In genomic region chr19:29101591-29101990, GRCm38 (mm10) we compare ENCODE assay signal across 8 mouse cellular contexts. TPM values are rescaled to one million over a fixed set of nuclear protein-coding genes. Genes with fewer than 3 reads are reported as not detected.
A peak's percentile ranks its signal among the peaks of the same experiment; 100 is the strongest.
DNase-seq lines count a peak whose midpoint lies in the region; ATAC-seq and TF ChIP-seq lines count a peak whose summit lies in the region.

No protein-coding gene starts in this region.

- 0% methylated on average over 27 of the region's 27 CpGs for WGBS in heart, embryonic 13.5 days
- 0% methylated on average over 27 of the region's 27 CpGs for WGBS in hindbrain, postnatal 0 days
- WGBS in midbrain, embryonic 15.5 days = under 1% methylated on average over 27 of the region's 27 CpGs

- H3K27me3 ChIP-seq in heart, embryonic 13.5 days (replicated peaks) = no peaks in the 10 kb centered on the region; the same call in 1 of the 2 replicates
- no peaks in the 10 kb centered on the region for H3K27me3 ChIP-seq in hindbrain, postnatal 0 days (ENCODE audit: insufficient read depth, low read length)
- no peaks in the 10 kb centered on the region for H3K27me3 ChIP-seq in midbrain, embryonic 15.5 days (replicated peaks)

- DNase-seq in heart, postnatal 10 days = no peak
- DNase-seq in 416B (ENCODE audit: low read depth) = peak; percentile 39
- peak; percentile 27 for DNase-seq in c-Kit-positive CD71-positive TER-119-negative erythroid progenitor cells, embryonic 14.5 days (ENCODE audit: low read depth)
- DNase-seq in hindbrain, postnatal 0 days (ENCODE audit: low spot score) = peak; percentile 57
- no peak for DNase-seq in thymus, postnatal 36 days
- DNase-seq in retina, embryonic 14.5 days (ENCODE audit: low spot score) = no peak

- peak; percentile 38; the same call in 1 of the 2 replicates for TF ChIP-seq CTCF in hindbrain, postnatal 0 days (IDR thresholded peaks at IDR 0.05; ENCODE audit: low read depth)

- peak overlapping the region; percentile 73 for H3K4me2 ChIP-seq in heart, embryonic 13.5 days
- peak overlapping the region; percentile 86 for H3K4me2 ChIP-seq in hindbrain, postnatal 0 days (ENCODE audit: low read depth, low read length)
- H3K4me2 ChIP-seq in midbrain, embryonic 15.5 days = peak overlapping the region; percentile 82

- ATAC-seq in heart, embryonic 13.5 days (ENCODE audit: extremely low read depth, insufficient number of reproducible peaks, low FRiP score, low TSS enrichment) = no peak
- no peak for ATAC-seq in hindbrain, postnatal 0 days
- peak; percentile 54 for ATAC-seq in midbrain, embryonic 15.5 days (replicated peaks)

- peak overlapping the region; percentile 29; the same call in 1 of the 2 replicates for H3K27ac ChIP-seq in heart, embryonic 13.5 days (replicated peaks)
- H3K27ac ChIP-seq in hindbrain, postnatal 0 days = peak overlapping the region; percentile 48; the same call in 1 of the 2 replicates
- peak overlapping the region; percentile 42; the same call in 1 of the 2 replicates for H3K27ac ChIP-seq in midbrain, embryonic 15.5 days

- peaks cover 17% of the 10 kb centered on the region for H3K4me1 ChIP-seq in heart, embryonic 13.5 days
- 0 out of 2 replicates have a peak, but pooled peaks cover 3% of the 10 kb centered on the region for H3K4me1 ChIP-seq in hindbrain, postnatal 0 days (ENCODE audit: insufficient read depth, low read length)
- H3K4me1 ChIP-seq in midbrain, embryonic 15.5 days = peaks cover 11% of the 10 kb centered on the region

- H3K9ac ChIP-seq in heart, embryonic 13.5 days = peak overlapping the region; percentile 85
- H3K9ac ChIP-seq in hindbrain, postnatal 0 days (replicated peaks; ENCODE audit: low read length) = peak overlapping the region; percentile 76
- H3K9ac ChIP-seq in midbrain, embryonic 15.5 days = peak overlapping the region; percentile 65

- H3K36me3 ChIP-seq in heart, embryonic 13.5 days = no peaks in the 10 kb centered on the region
- no peaks in the 10 kb centered on the region for H3K36me3 ChIP-seq in hindbrain, postnatal 0 days (ENCODE audit: insufficient read depth, low read length)
- H3K36me3 ChIP-seq in midbrain, embryonic 15.5 days (replicated peaks) = no peaks in the 10 kb centered on the region

- intact Hi-C loops in heart, postnatal 10 days (cut with DNase I) = loop anchor here (2.0 kb wide), 1 partner anchor 151 kb away; no protein-coding TSS in a partner anchor

- H3K4me3 ChIP-seq in heart, embryonic 13.5 days = peak overlapping the region; percentile 81
- H3K4me3 ChIP-seq in hindbrain, postnatal 0 days (ENCODE audit: low read length) = peak overlapping the region; percentile 93
- H3K4me3 ChIP-seq in midbrain, embryonic 15.5 days = peak overlapping the region; percentile 90

- H3K9me3 ChIP-seq in heart, embryonic 13.5 days = no peaks in the 10 kb centered on the region
- H3K9me3 ChIP-seq in hindbrain, postnatal 0 days (ENCODE audit: low read length) = no peaks in the 10 kb centered on the region
- no peaks in the 10 kb centered on the region for H3K9me3 ChIP-seq in midbrain, embryonic 15.5 days

RNA-seq across cellular contexts. Expression of gene Rcl1, which starts 0.4 kb away (rescaled TPM):
- polyA plus RNA-seq in heart, embryonic 13.5 days (2015; fragmentation: Nextera tagmentation; extraction: Ambion mirVana) = 22.0 and 23.5 TPM in 2 replicates
- 1 to 10 TPM; 6.5 to 8.2 TPM for total RNA-seq in heart, postnatal 10 days (2021)
- total RNA-seq in hindbrain, postnatal 0 days (2014; rRNA removed) = 16.0 and 18.0 TPM in 2 replicates
- polyA plus RNA-seq in hindbrain, postnatal 0 days (2015; fragmentation: Nextera tagmentation; extraction: Ambion mirVana) = 33.0 and 33.3 TPM in 2 replicates
- 32.8 and 36.3 TPM in 2 replicates for polyA plus RNA-seq in midbrain, embryonic 15.5 days (2015; fragmentation: Nextera tagmentation; extraction: Ambion mirVana)

RNA-seq across cellular contexts. Expression of gene Ak3, which starts 53.8 kb away (rescaled TPM):
- 69.3 and 69.8 TPM in 2 replicates for polyA plus RNA-seq in heart, embryonic 13.5 days (2015; fragmentation: Nextera tagmentation; extraction: Ambion mirVana)
- 10 to 100 TPM; 82.7 to 83.3 TPM for total RNA-seq in heart, postnatal 10 days (2021)
- total RNA-seq in hindbrain, postnatal 0 days (2014; rRNA removed) = 86.9 and 90.1 TPM in 2 replicates
- 67.4 and 71.2 TPM in 2 replicates for polyA plus RNA-seq in hindbrain, postnatal 0 days (2015; fragmentation: Nextera tagmentation; extraction: Ambion mirVana)
- polyA plus RNA-seq in midbrain, embryonic 15.5 days (2015; fragmentation: Nextera tagmentation; extraction: Ambion mirVana) = 65.8 and 71.8 TPM in 2 replicates

Comparison
In these comparisons a context has a peak if more than half of its experiments do, and no peak if none do; other contexts are left out.
1. DNase-seq: peak in 416B (single experiment), c-Kit-positive CD71-positive TER-119-negative erythroid progenitor cells, embryonic 14.5 days (single experiment) and hindbrain, postnatal 0 days (single experiment); none in heart, postnatal 10 days (0 of 2), thymus, postnatal 36 days (0 of 2) and retina, embryonic 14.5 days (single experiment).
2. Peak in every context shown above with its lines, with median percentiles within 50 percentile points of each other: H3K27ac ChIP-seq, H3K4me2 ChIP-seq, H3K4me3 ChIP-seq and H3K9ac ChIP-seq.